Mouse (Mus musculus) adrenal gland, adult 8-10 months (tissue): ENCODE results near the gene Gab3. TPM values are rescaled to one million over a fixed set of nuclear protein-coding genes. Genes with fewer than 3 reads are reported as not detected.
"Not testable (repeated sequence)": the region's sequence is repeated elsewhere in the genome, so short reads cannot be mapped to it uniquely, and the experiment has no call there.

Experiments used
- DNase-seq: peaks from one replicate; pipeline ENCODE4 v3.0.0; 2022
- total RNA-seq, 4 experiments: library from RNA; stranded (reverse); gene quantifications; 2 replicates each; pipeline ENCODE4 v1.2.4; 2022

The Gab3 gene
- total RNA-seq, 4 experiments from 2014 or later = 1.2 to 3.1 (median 2.0) TPM

DNA sequence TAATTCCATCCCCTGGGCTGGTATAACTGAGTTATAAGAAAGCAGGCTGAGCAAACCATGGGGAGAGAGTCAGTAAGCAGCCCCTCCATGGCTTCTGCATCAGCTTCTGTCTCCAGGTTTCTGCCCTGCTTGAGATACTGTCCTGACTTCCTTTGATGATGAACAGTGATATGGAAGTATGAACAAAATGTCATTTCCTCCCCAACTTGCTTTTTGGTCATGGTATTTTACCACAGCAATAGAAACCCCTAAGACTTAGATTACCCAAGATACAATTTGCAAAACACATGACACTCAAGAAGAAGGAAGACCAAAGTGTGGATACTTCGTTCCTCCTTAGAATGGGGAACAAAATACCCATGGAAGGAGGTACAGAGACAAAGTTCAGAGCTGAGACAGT lies 51.2 kb downstream of the Gab3 start:
- not testable (repeated sequence) for DNase-seq

DNA sequence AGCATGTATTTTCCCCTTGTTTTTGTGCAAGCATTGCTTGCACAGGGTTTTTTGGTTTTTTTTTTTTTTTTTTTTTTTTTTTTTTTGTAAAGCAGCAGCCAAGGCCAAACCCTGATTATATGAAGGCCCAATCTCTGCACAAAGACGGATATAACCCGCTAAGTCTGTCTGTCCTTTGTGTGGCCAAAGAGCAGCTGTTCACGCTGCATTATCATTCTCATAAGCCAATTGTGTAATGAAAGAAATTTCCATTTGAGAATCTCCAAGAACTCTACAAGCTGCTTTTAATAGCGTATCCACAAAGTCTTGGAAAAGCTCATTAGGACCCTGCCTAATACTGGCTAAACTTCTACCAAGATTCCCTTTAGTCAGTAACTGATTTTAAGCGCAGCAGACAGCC lies 101.5 kb downstream of the Gab3 start:
- no peak for DNase-seq

DNA sequence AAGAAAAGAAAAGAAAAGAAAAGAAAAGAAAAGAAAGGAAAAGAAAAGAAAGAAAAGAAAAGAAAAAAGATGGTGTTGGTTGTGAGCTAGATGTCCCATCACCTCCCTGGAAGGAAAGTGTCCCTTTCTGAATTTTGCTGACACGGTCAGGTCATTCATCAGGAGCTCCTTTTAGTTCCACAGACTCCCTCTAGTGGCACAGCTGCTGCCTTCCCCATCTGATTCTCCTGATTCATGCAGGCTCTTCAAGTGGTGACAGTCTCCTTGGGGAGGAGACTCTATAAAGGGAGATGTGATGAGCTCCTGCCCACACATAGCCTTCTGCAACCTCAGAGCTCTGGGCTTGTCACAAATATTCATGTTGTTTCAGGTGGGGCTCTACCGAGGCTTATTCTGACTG lies 122.4 kb downstream of the Gab3 start:
- DNase-seq = not testable (repeated sequence)

DNA sequence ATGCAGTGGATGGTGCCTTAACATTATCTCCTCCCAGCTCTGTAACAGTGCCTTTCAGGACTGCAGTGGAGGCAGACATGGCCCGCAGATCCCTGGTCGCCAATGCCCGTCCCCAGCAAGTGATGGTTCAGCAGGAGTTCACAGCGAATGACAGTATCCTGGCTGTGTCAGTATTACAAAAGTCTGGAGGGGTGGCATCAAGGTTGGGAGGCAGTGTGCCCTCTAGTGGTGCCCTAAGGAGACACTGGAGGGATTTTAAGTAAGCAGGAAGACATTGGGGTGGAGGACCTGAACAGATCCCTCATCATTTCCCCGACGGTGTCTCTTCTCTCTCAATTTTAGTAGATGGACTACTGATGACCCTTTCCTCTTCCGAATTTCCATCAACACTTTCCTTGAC lies 126.1 kb downstream of the Gab3 start:
- not testable (repeated sequence) for DNase-seq

Other genes with a start within 250 kb of the Gab3 start
- gene Gm5936, start 248.3 kb downstream of the Gab3 start, total RNA-seq = not detected
- gene Dkc1, start 10.4 kb upstream of the Gab3 start, total RNA-seq = 10 to 100 TPM; 36.7 to 43.2 (median 40.2) TPM
- 10 to 100 TPM; 42.2 to 74.2 (median 50.7) TPM for gene Mpp1, start 45.6 kb upstream of the Gab3 start, total RNA-seq
- 1 to 10 TPM in 1 of 4 experiments, under 1 TPM in 1, not detected in 2; 0.51 to 1.0 TPM for gene Smim9, start 78.3 kb upstream of the Gab3 start, total RNA-seq